Mouse (Mus musculus): ENCODE measurements around the gene Spi1. TPM values are rescaled to one million over a fixed set of nuclear protein-coding genes. Genes with fewer than 3 reads are reported as not detected.

Spi1 gene
- polyA plus RNA-seq, 1 experiment, result 65.7 TPM

- Histone ChIP-seq H3K4me1 (ENCODE audit: control insufficient read depth, insufficient read depth, low read length) (peaks cover 10% of the 10 kb centered on the region), H3K27ac (ENCODE audit: control insufficient read depth, insufficient read depth, low read depth, low read length, poor library complexity) (peak overlapping the region; percentile 32), H3K4me3 (replicated peaks; ENCODE audit: control insufficient read depth, low read depth, low read length) (no peak overlapping the region)
- TF ChIP-seq POLR2A (IDR thresholded peaks at IDR 0.05; ENCODE audit: borderline replicate concordance, control insufficient read depth, low read depth, low read length) (no peak), CTCF (IDR thresholded peaks at IDR 0.05; ENCODE audit: control insufficient read depth, insufficient read depth, low read length) (no peak)
- 20% methylated on average over 8 of the region's 8 CpGs for WGBS
Measured at GRCm38 (mm10) chr2:91080784-91081513, 1.2 kb upstream of the Spi1 start.

- Histone ChIP-seq H3K4me1 (ENCODE audit: control insufficient read depth, insufficient read depth, low read length) (peaks cover 14% of the 10 kb centered on the region), H3K4me3 (replicated peaks; ENCODE audit: control insufficient read depth, low read depth, low read length) (peak overlapping the region; percentile 48), H3K27ac (ENCODE audit: control insufficient read depth, insufficient read depth, low read depth, low read length, poor library complexity) (peak overlapping the region; percentile 89)
- TF ChIP-seq CTCF (IDR thresholded peaks at IDR 0.05; ENCODE audit: control insufficient read depth, insufficient read depth, low read length), result peak; percentile 14; the same call in 1 of the 2 replicates
- peak; percentile 96 for TF ChIP-seq POLR2A (IDR thresholded peaks at IDR 0.05; ENCODE audit: borderline replicate concordance, control insufficient read depth, low read depth, low read length)
- 2% methylated on average over 11 of the region's 11 CpGs for WGBS
Measured at GRCm38 (mm10) chr2:91082844-91083243, 654 bp downstream of the Spi1 start.

- H3K4me3 ChIP-seq (replicated peaks; ENCODE audit: control insufficient read depth, low read depth, low read length), result peak overlapping the region; percentile 48
- H3K27ac ChIP-seq (ENCODE audit: control insufficient read depth, insufficient read depth, low read depth, low read length, poor library complexity), result peak overlapping the region; percentile 89
- H3K4me1 ChIP-seq (ENCODE audit: control insufficient read depth, insufficient read depth, low read length), result peaks cover 15% of the 10 kb centered on the region
- no peak for TF ChIP-seq POLR2A (IDR thresholded peaks at IDR 0.05; ENCODE audit: borderline replicate concordance, control insufficient read depth, low read depth, low read length)
- TF ChIP-seq CTCF (IDR thresholded peaks at IDR 0.05; ENCODE audit: control insufficient read depth, insufficient read depth, low read length), result peak; percentile 9; the same call in 1 of the 2 replicates
- WGBS, result 8% methylated on average over 1 of the region's 1 CpGs
Measured at GRCm38 (mm10) chr2:91083366-91083940, 1.3 kb downstream of the Spi1 start.

GRCm38 (mm10) chr2:91084179-91084820 lies 2.1 kb downstream of the Spi1 start:
- H3K4me1 ChIP-seq (ENCODE audit: control insufficient read depth, insufficient read depth, low read length), result peaks cover 15% of the 10 kb centered on the region
- H3K27ac ChIP-seq (ENCODE audit: control insufficient read depth, insufficient read depth, low read depth, low read length, poor library complexity), result peak overlapping the region; percentile 89
- TF ChIP-seq CTCF (IDR thresholded peaks at IDR 0.05; ENCODE audit: control insufficient read depth, insufficient read depth, low read length), result no peak
- TF ChIP-seq POLR2A (IDR thresholded peaks at IDR 0.05; ENCODE audit: borderline replicate concordance, control insufficient read depth, low read depth, low read length), result 0 out of 2 replicates have a peak, but pooled peaks have one; percentile 39
- WGBS, result 24% methylated on average over 15 of the region's 15 CpGs
- peak overlapping the region; percentile 60 for H3K4me3 ChIP-seq (replicated peaks; ENCODE audit: control insufficient read depth, low read depth, low read length)

GRCm38 (mm10) chr2:91085494-91086391 lies 3.6 kb downstream of the Spi1 start:
- H3K27ac ChIP-seq (ENCODE audit: control insufficient read depth, insufficient read depth, low read depth, low read length, poor library complexity), result peak overlapping the region; percentile 86
- no peak overlapping the region for H3K4me3 ChIP-seq (replicated peaks; ENCODE audit: control insufficient read depth, low read depth, low read length)
- whole genome bisulfite sequencing, result 73% methylated on average over 14 of the region's 14 CpGs
- H3K4me1 ChIP-seq (ENCODE audit: control insufficient read depth, insufficient read depth, low read length), result peaks cover 14% of the 10 kb centered on the region
- TF ChIP-seq POLR2A (IDR thresholded peaks at IDR 0.05; ENCODE audit: borderline replicate concordance, control insufficient read depth, low read depth, low read length), result no peak
- TF ChIP-seq CTCF (IDR thresholded peaks at IDR 0.05; ENCODE audit: control insufficient read depth, insufficient read depth, low read length), result no peak

GRCm38 (mm10) chr2:91086392-91087237 lies 4.4 kb downstream of the Spi1 start:
- Histone ChIP-seq H3K4me3 (replicated peaks; ENCODE audit: control insufficient read depth, low read depth, low read length) (no peak overlapping the region), H3K4me1 (ENCODE audit: control insufficient read depth, insufficient read depth, low read length) (peaks cover 12% of the 10 kb centered on the region), H3K27ac (ENCODE audit: control insufficient read depth, insufficient read depth, low read depth, low read length, poor library complexity) (peak overlapping the region; percentile 86)
- TF ChIP-seq POLR2A (IDR thresholded peaks at IDR 0.05; ENCODE audit: borderline replicate concordance, control insufficient read depth, low read depth, low read length), result 0 out of 2 replicates have a peak, but pooled peaks have one; percentile 26
- no peak for TF ChIP-seq CTCF (IDR thresholded peaks at IDR 0.05; ENCODE audit: control insufficient read depth, insufficient read depth, low read length)
- WGBS, result 53% methylated on average over 9 of the region's 9 CpGs

- peaks cover 10% of the 10 kb centered on the region for H3K4me1 ChIP-seq (ENCODE audit: control insufficient read depth, insufficient read depth, low read length)
Measured at GRCm38 (mm10) chr2:91087453-91087852, 5.3 kb downstream of the Spi1 start.

More at GRCm38 (mm10) chr2:91087453-91087852, 5.3 kb downstream of the Spi1 start:
- 14% methylated on average over 9 of the region's 9 CpGs for WGBS
- Histone ChIP-seq H3K27ac (ENCODE audit: control insufficient read depth, insufficient read depth, low read depth, low read length, poor library complexity) (peak overlapping the region; percentile 86), H3K4me3 (replicated peaks; ENCODE audit: control insufficient read depth, low read depth, low read length) (peak overlapping the region; percentile 18)
- peak; percentile 42; the same call in 1 of the 2 replicates for TF ChIP-seq POLR2A (IDR thresholded peaks at IDR 0.05; ENCODE audit: borderline replicate concordance, control insufficient read depth, low read depth, low read length)
- TF ChIP-seq CTCF (IDR thresholded peaks at IDR 0.05; ENCODE audit: control insufficient read depth, insufficient read depth, low read length), result no peak

All from bone marrow, adult 2 months (tissue).